ENCODE assay signal across 9 mouse cellular contexts in genomic region chr13:83744981-83745555, GRCm38 (mm10).
DNase-seq lines count a peak whose midpoint lies in the region; ATAC-seq and TF ChIP-seq lines count a peak whose summit lies in the region.
"Had no signal": no experiment of that assay in that cellular context is flagged by ENCODE, and none has a peak within 500 bp of the region (broad histone marks: within the 10 kb centered on the region; RNA-seq: fewer than 3 reads in every experiment).

No protein-coding gene starts in this region.

- no peak overlapping the region for H3K27ac ChIP-seq in heart, adult 2 months
- H3K27ac ChIP-seq in kidney, embryonic 15.5 days = peak overlapping the region; percentile 20; the same call in 1 of the 2 replicates
- H3K27ac ChIP-seq in liver, embryonic 12.5 days = no peak overlapping the region

- DNase-seq in heart, adult 2 months = peak in 1 of 2 experiments; percentile 18
- DNase-seq in heart, postnatal 36 days = no peak
- peak; percentile 98 for DNase-seq in cerebellum, adult 9-10 months
- DNase-seq in frontal cortex, postnatal 10 days (ENCODE audit: low spot score in 2 of 2) = peak; percentile 91 to 93
- DNase-seq in right cerebral cortex, adult 18-20 months = peak; percentile 96
- DNase-seq in gastrocnemius, postnatal 10 days = no peak

- H3K4me2 ChIP-seq in kidney, embryonic 15.5 days = peak overlapping the region; percentile 82
- H3K4me2 ChIP-seq in liver, embryonic 12.5 days = peak overlapping the region; percentile 59

- no peak for TF ChIP-seq CTCF in heart, adult 2 months (IDR thresholded peaks at IDR 0.05)

- peaks cover 2% of the 10 kb centered on the region; the same call in 1 of the 2 replicates for H3K27me3 ChIP-seq in heart, adult 2 months (ENCODE audit: control insufficient read depth, insufficient read depth, low read length)
- H3K27me3 ChIP-seq in kidney, embryonic 15.5 days = peaks cover 54% of the 10 kb centered on the region
- H3K27me3 ChIP-seq in liver, embryonic 12.5 days (replicated peaks) = peaks cover 47% of the 10 kb centered on the region
- H3K27me3 ChIP-seq: CH12.LX had no signal

- no peaks in the 10 kb centered on the region for H3K79me2 ChIP-seq in heart, adult 2 months (replicated peaks; ENCODE audit: control insufficient read depth, insufficient read depth, low read length)

- no peak overlapping the region for H3K9ac ChIP-seq in heart, adult 2 months (ENCODE audit: low read depth, low read length)
- no peak overlapping the region for H3K9ac ChIP-seq in kidney, embryonic 15.5 days
- no peak overlapping the region for H3K9ac ChIP-seq in liver, embryonic 12.5 days

- no peaks in the 10 kb centered on the region for H3K9me3 ChIP-seq in kidney, embryonic 15.5 days (replicated peaks)
- H3K9me3 ChIP-seq in liver, embryonic 12.5 days (replicated peaks) = no peaks in the 10 kb centered on the region

- no peak for TF ChIP-seq EP300 in heart, adult 2 months (IDR thresholded peaks at IDR 0.05; ENCODE audit: insufficient read depth, low read depth, low read length)

- no peaks in the 10 kb centered on the region for H3K36me3 ChIP-seq in heart, adult 2 months (ENCODE audit: control insufficient read depth, insufficient read depth, low read length)
- H3K36me3 ChIP-seq in kidney, embryonic 15.5 days = no peaks in the 10 kb centered on the region
- H3K36me3 ChIP-seq in liver, embryonic 12.5 days = no peaks in the 10 kb centered on the region

- TF ChIP-seq POLR2A in heart, adult 2 months (IDR thresholded peaks at IDR 0.05; ENCODE audit: insufficient read depth, low read depth, low read length) = no peak

- ATAC-seq in kidney, embryonic 15.5 days (replicated peaks; ENCODE audit: low FRiP score) = peak; percentile 97
- ATAC-seq in liver, embryonic 12.5 days = peak; percentile 47; the same call in 1 of the 2 replicates

- H3K4me3 ChIP-seq in heart, adult 2 months = peak overlapping the region; percentile 25; the same call in 1 of the 2 replicates
- peak overlapping the region; percentile 49 for H3K4me3 ChIP-seq in kidney, embryonic 15.5 days (replicated peaks)
- peak overlapping the region; percentile 37 for H3K4me3 ChIP-seq in liver, embryonic 12.5 days

- intact Hi-C loops in heart, adult 2 months (cut with DNase I) = no loop called here
- intact Hi-C loops in heart, postnatal 36 days (cut with DNase I) = no loop called here

- 1% methylated on average over 38 of the region's 38 CpGs for WGBS in heart, adult 2 months
- under 1% methylated on average over 38 of the region's 38 CpGs for WGBS in kidney, embryonic 15.5 days
- WGBS in liver, embryonic 12.5 days (ENCODE audit: insufficient replicate concordance) = 2% methylated on average over 38 of the region's 38 CpGs

- H3K4me1 ChIP-seq in heart, adult 2 months (ENCODE audit: control insufficient read depth, insufficient read depth, low read length) = no peaks in the 10 kb centered on the region
- peaks cover 11% of the 10 kb centered on the region for H3K4me1 ChIP-seq in kidney, embryonic 15.5 days
- H3K4me1 ChIP-seq in liver, embryonic 12.5 days = no peaks in the 10 kb centered on the region

Comparison
In these comparisons a context has a peak if more than half of its experiments do, and no peak if none do; other contexts are left out.
1. DNase-seq: peak in cerebellum, adult 9-10 months (single experiment), frontal cortex, postnatal 10 days (2 of 2) and right cerebral cortex, adult 18-20 months (single experiment); none in heart, postnatal 36 days (0 of 2) and gastrocnemius, postnatal 10 days (single experiment).
2. Peak in every context shown above with its lines, with median percentiles within 50 percentile points of each other: H3K4me3 ChIP-seq.